Mouse (Mus musculus): ENCODE measurements at regions not wholly inside any gene's neighbourhood (a gene's known extent, or its start where the extent isn't known, plus 50 kb on each side); places are given as distances from the start of the nearest gene placed in this dataset.

DNA sequence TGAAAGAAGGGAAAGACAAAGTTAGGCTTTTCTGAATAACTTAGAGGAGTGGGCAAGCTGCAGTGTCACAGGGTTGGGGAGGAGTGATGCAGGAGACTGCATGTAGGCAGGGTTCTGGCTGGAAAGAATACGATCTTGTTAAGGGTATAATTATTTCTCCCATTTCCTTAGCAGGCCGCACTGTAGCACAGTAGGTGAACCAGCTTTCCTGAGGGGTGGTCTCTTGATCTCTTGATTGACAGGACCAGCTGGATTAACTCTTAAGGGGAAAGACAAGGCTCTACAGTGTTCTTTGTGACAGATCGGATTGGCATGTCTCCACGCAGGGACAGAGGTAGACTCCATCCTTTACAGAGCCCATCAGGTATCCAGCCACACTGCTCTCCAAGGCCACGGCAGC lies 54.5 kb upstream of the Meis1 start:
- DNase-seq (ENCODE audit: low spot score in 2 of 2) = no peak

DNA sequence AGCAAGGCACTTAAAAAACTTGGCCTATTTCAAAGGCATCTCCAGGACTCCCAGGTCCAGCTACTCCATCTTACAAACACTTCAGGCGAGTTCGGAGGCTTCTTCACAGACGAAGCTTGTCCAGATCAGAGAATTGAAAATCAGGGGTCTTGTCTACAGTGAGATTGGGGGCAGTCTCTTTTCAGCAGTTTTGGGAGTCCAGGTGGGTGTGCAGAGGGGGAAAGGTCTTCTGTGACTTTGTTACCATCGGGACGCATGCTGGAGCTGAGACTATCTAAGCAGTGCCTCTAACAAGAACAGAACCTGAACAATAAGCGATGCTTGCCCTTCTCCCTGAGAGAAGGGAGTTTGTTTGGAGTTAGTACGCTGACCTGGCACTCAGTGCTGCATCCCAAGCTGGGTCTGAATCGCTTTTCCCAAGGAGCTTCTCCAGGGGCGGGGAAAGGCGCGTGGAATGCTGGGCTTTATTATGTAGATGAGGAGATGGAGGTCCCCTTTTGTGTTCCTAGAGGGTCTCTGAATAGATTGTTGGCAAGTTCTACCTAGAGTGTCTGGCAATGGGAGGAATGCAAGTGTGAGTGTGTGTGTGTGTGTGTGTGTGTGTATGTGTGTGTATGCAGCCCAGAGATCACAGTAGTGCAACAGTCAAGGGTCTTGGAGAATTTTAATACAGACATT lies 55.2 kb upstream of the Meis1 start:
- DNase-seq (ENCODE audit: low spot score in 2 of 2) = no peak

- no peak for DNase-seq (ENCODE audit: low spot score in 2 of 2)
Observed at GRCm38 (mm10) chr11:19091101-19091857, 72.5 kb upstream of the Meis1 start.

GRCm38 (mm10) chr11:19092967-19093745 lies 74.4 kb upstream of the Meis1 start:
- DNase-seq (ENCODE audit: low spot score in 2 of 2) = no peak

DNA sequence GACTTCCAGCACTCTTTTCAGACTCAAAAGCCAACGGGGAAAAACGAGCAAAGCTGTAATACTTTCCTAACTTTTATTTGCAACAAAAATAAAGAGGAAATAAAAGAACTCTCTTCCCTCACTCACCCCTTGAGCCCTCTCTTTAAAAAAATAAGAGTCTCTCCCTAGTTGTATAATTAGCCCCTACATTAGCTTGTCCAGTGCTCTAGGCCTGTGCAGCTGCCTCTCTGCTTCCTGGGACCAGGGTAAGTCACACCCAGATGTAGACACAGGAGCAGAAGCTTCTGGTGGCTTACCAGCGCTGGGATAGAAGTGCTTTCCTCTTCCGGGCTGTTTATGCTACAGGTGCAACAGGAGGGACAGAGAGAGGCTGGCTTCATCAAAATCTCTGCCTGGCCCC lies 75.0 kb upstream of the Meis1 start:
- DNase-seq (ENCODE audit: low spot score in 2 of 2) = no peak

DNA sequence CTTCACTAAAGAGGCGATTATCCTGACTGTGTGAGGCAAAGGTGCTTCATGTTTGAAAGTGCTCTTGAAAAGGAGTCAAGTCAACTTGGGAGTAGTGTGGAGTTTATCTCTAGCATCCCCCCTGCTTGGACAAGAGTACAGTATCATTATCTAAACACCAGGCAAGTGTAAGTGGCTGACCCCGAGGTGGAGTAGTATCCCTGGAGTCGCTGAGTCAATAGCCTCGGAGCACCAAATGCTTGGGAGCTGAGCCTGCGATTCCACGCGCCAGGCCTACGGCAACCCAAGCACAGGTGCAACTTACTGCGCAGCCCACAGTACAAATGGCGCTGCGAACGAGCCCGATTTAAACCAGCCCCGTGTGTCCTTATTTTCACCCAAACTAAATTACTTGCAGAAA lies 75.4 kb upstream of the Meis1 start:
- no peak for DNase-seq (ENCODE audit: low spot score in 2 of 2)

DNA sequence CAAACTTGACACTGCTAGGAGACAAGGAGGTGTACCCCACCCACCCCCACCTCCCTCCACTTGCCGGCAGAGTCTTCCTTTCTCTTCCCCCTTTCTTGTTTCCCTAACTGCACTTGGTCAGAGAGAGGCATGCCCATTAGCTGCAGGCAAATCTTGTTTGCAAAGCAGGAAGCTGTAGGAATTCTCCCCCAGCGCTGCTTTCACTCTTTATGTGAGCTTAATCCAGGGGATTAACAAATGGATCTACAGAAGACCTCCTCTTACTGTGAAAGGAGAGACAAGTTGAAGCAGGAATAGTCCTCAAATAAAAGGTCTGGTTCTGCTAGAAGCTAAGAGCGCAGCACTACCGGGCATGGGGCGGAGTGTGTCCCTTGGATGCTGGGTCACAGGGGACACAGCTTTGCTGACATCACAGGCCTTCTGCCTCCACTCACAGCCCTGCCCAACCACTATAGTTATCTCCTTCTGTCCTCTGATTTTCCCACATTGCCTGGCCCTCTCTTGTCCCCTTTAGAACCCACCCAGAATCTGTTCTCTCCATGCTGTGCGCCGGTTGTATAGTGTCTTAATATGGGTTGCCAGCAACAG lies 84.3 kb upstream of the Meis1 start:
- DNase-seq (ENCODE audit: low spot score in 2 of 2) = no peak

- DNase-seq (ENCODE audit: low spot score in 2 of 2) = no peak
Observed at GRCm38 (mm10) chr11:19107180-19107579, 88.4 kb upstream of the Meis1 start.

DNA sequence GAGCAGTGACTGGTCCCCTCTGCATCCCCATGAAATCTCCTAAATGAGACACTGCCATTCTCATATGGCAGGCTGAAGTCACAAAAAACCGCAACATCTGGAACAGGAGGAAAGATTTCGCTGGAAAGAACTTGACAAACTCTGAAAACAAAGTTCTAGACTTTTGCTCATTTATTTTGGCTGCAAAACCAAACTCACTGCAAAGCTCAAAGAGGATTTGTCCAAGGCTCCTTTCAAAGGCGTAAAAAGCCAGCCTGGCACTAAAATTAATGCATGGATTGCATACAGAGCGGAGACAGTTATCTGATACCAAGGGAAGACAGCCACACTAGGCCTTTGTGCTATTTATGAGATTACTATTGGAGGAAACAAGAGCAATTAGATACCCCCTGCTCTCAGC lies 90.3 kb upstream of the Meis1 start:
- no peak for DNase-seq (ENCODE audit: low spot score in 2 of 2)

- peak in 1 of 2 experiments; percentile 9 for DNase-seq (ENCODE audit: low spot score in 2 of 2)
Observed at GRCm38 (mm10) chr11:19111916-19112575, 93.3 kb upstream of the Meis1 start.

DNA sequence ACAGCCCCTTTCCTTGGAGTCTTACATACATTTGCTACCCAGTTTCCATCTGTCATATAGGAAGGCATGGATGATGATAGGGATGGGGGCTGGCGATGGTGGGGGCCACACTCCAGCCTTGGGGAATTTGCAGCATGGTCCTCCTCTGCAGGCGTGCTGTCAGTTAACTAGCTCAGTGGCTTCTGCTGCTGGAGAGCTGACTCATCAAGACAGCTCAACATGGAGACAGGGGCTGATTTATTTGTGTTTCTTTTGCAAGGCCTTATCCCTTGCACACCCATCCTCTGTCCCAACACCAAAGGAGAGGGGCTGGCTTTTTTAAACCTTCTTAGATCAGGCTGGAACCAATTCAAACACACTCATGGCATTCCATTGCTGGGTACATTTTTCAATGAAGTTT lies 98.3 kb upstream of the Meis1 start:
- DNase-seq (ENCODE audit: low spot score in 2 of 2) = no peak

- no peak for DNase-seq (ENCODE audit: low spot score in 2 of 2)
Observed at GRCm38 (mm10) chr11:19118258-19118657, 99.5 kb upstream of the Meis1 start.

- no peak for DNase-seq (ENCODE audit: low spot score in 2 of 2)
Observed at GRCm38 (mm10) chr11:19119927-19120827, 101.4 kb upstream of the Meis1 start.

DNA sequence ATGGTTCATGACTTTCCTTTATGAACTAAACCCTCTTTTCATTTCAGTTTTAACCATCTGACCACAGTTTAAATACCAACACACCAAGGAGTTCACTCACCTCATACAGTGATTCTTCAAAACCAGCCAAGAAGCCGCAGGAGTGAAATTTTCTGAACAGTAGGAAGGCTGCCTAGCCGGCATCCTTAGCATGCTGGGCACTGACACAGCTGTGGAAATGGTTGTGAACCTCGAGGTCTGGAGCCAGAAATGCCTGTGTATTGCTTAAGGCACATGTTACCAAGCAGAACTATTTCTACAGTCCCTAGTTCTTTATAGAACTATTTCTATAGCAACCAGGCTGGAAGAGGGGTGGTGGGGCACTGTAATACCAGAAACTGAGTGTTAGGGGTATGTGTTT lies 102.1 kb upstream of the Meis1 start:
- DNase-seq (ENCODE audit: low spot score in 2 of 2) = no peak

DNA sequence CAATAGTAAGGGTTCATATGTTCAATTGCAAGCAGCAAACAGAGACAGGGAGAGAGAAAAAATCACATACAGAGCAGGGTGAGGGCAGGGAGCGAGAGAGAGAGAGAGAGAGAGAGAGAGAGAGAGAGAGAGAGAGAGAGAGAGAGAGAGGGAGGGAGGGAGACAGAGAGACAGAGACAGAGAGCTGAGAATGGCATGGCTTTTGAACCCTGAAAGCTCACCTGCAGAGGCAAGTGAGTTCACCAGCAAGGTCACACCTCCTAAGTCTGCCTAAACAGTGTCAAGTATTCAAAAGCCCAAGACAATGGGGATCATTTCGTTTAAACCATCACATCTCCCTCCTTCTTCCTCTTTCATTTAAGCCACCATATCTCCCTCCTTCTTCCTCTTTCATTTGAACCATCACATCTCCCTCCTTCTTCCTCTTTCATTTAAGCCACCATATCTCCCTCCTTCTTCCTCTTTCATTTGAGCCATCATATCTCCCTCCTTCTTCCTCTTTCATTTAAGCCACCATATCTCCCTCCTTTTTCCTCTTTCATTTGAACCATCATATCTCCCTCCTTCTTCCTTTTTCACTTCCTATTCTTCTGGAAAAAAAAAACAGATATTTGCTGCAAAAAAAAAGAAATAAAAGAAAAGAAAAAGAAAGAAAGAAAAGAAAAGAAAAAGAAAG lies 116.7 kb upstream of the Meis1 start:
- DNase-seq (ENCODE audit: low spot score in 2 of 2) = no peak

- peak; percentile 26 to 52 for DNase-seq (ENCODE audit: low spot score in 2 of 2)
Observed at GRCm38 (mm10) chr11:19138423-19138822, 119.6 kb upstream of the Meis1 start.

GRCm38 (mm10) chr11:19138831-19139230 lies 120.0 kb upstream of the Meis1 start:
- no peak for DNase-seq (ENCODE audit: low spot score in 2 of 2)

- peak in 1 of 2 experiments; percentile 1 for DNase-seq (ENCODE audit: low spot score in 2 of 2)
Observed at GRCm38 (mm10) chr11:19143267-19144000, 124.6 kb upstream of the Meis1 start.

DNA sequence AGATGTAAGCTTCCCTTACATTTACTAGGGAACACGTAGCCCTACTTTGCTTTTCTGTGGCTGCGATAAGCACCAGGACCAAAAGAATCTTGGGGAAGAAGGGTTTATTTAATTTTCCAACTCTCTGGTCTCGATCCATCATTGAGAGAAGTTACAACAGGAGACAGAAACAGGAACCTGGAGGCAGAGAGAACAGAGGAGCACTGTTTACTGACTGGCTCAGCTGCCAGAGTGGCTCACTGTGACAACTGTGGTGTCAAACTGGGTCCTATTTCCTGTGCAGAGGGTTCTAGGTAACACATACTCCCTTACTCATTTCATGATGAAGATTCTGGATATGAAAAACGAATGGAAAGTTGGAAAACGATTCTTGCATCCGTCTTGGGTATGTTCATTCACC lies 125.7 kb upstream of the Meis1 start:
- no peak for DNase-seq (ENCODE audit: low spot score in 2 of 2)
